Mouse (Mus musculus): ENCODE data around the gene Ces1a. TPM values are rescaled to one million over a fixed set of nuclear protein-coding genes. Genes with fewer than 3 reads are reported as not detected.
A peak's percentile ranks its signal among the peaks of the same experiment; 100 is the strongest.

The Ces1a gene
- polyA plus RNA-seq, 1 experiment, result not detected

GRCm38 (mm10) chr8:93040256-93040655 lies 7.7 kb downstream of the Ces1a start:
- TF ChIP-seq POLR2A (IDR thresholded peaks at IDR 0.05; ENCODE audit: low read depth, low read length), result no peak
- no peak for TF ChIP-seq CTCF (conservative IDR thresholded peaks at IDR 0.05; ENCODE audit: insufficient read depth, insufficient read length, low read depth, low read length)
- no peak for DNase-seq
- H3K4me1 ChIP-seq (ENCODE audit: control insufficient read depth, insufficient read depth, low read length), result no peaks in the 10 kb centered on the region
- no peaks in the 10 kb centered on the region for H3K36me3 ChIP-seq (ENCODE audit: control insufficient read depth, insufficient read depth, low read length)
- no peak overlapping the region for H3K4me3 ChIP-seq (ENCODE audit: insufficient read depth, low read depth, low read length)
- H3K27ac ChIP-seq (ENCODE audit: insufficient read depth, low read depth, low read length), result no peak overlapping the region
- 65% methylated on average over 2 of the region's 2 CpGs for WGBS
- no peaks in the 10 kb centered on the region for H3K27me3 ChIP-seq (replicated peaks; ENCODE audit: control insufficient read depth, insufficient read depth, low read length)

GRCm38 (mm10) chr8:93038831-93039230 lies 9.2 kb downstream of the Ces1a start:
- no peak overlapping the region for H3K27ac ChIP-seq (ENCODE audit: insufficient read depth, low read depth, low read length)
- no peak for DNase-seq
- H3K36me3 ChIP-seq (ENCODE audit: control insufficient read depth, insufficient read depth, low read length), result no peaks in the 10 kb centered on the region
- H3K4me3 ChIP-seq (ENCODE audit: insufficient read depth, low read depth, low read length), result no peak overlapping the region
- no peaks in the 10 kb centered on the region for H3K27me3 ChIP-seq (replicated peaks; ENCODE audit: control insufficient read depth, insufficient read depth, low read length)
- H3K4me1 ChIP-seq (ENCODE audit: control insufficient read depth, insufficient read depth, low read length), result no peaks in the 10 kb centered on the region
- TF ChIP-seq POLR2A (IDR thresholded peaks at IDR 0.05; ENCODE audit: low read depth, low read length) (no peak), CTCF (conservative IDR thresholded peaks at IDR 0.05; ENCODE audit: insufficient read depth, insufficient read length, low read depth, low read length) (no peak)
- WGBS, result 28% methylated on average over 2 of the region's 2 CpGs

DNA sequence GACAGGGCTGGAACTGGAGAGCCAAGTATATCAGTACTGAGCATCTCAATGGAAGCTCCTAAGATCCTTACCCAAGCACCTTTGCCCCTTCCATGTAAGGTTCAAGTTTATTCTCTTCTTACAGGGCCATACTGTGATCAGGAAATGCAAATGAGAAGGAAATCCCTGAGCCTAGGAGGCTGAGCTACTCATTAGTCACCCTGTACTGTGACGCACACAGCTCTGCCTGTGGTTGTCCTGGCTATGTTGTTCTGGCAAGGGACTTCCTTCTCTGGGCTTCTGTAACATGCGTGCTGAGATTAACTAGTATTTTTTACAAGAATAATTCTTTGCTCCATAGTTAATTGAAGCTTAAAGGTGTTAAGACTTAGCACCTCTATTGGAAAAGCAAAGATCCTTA lies 17.3 kb downstream of the Ces1a start:
- Histone ChIP-seq H3K4me3 (ENCODE audit: insufficient read depth, low read depth, low read length) (no peak overlapping the region), H3K4me1 (ENCODE audit: control insufficient read depth, insufficient read depth, low read length) (peaks cover 3% of the 10 kb centered on the region; the same call in 1 of the 2 replicates), H3K27ac (ENCODE audit: insufficient read depth, low read depth, low read length) (no peak overlapping the region), H3K36me3 (ENCODE audit: control insufficient read depth, insufficient read depth, low read length) (no peaks in the 10 kb centered on the region), H3K27me3 (replicated peaks; ENCODE audit: control insufficient read depth, insufficient read depth, low read length) (no peaks in the 10 kb centered on the region)
- 59% methylated on average over 2 of the region's 2 CpGs for WGBS
- TF ChIP-seq CTCF (conservative IDR thresholded peaks at IDR 0.05; ENCODE audit: insufficient read depth, insufficient read length, low read depth, low read length) (no peak), POLR2A (IDR thresholded peaks at IDR 0.05; ENCODE audit: low read depth, low read length) (no peak)
- DNase-seq, result no peak

- WGBS, result 63% methylated on average over 5 of the region's 5 CpGs
- Histone ChIP-seq H3K4me1 (ENCODE audit: control insufficient read depth, insufficient read depth, low read length) (no peaks in the 10 kb centered on the region), H3K4me3 (ENCODE audit: insufficient read depth, low read depth, low read length) (no peak overlapping the region), H3K36me3 (ENCODE audit: control insufficient read depth, insufficient read depth, low read length) (no peaks in the 10 kb centered on the region), H3K27me3 (replicated peaks; ENCODE audit: control insufficient read depth, insufficient read depth, low read length) (no peaks in the 10 kb centered on the region; the same call in 1 of the 2 replicates), H3K27ac (ENCODE audit: insufficient read depth, low read depth, low read length) (no peak overlapping the region)
- no peak for DNase-seq
- TF ChIP-seq POLR2A (IDR thresholded peaks at IDR 0.05; ENCODE audit: low read depth, low read length) (no peak), CTCF (conservative IDR thresholded peaks at IDR 0.05; ENCODE audit: insufficient read depth, insufficient read length, low read depth, low read length) (0 out of 2 replicates have a peak, but pooled peaks have one; percentile 4)
These were observed 26.3 kb downstream of the Ces1a start for GRCm38 (mm10) chr8:93021738-93022137.

GRCm38 (mm10) chr8:93014300-93014699 lies 33.7 kb downstream of the Ces1a start:
- H3K27ac ChIP-seq (ENCODE audit: insufficient read depth, low read depth, low read length), result no peak overlapping the region
- no peaks in the 10 kb centered on the region for H3K27me3 ChIP-seq (replicated peaks; ENCODE audit: control insufficient read depth, insufficient read depth, low read length)
- no peak for DNase-seq
- no peaks in the 10 kb centered on the region for H3K4me1 ChIP-seq (ENCODE audit: control insufficient read depth, insufficient read depth, low read length)
- H3K36me3 ChIP-seq (ENCODE audit: control insufficient read depth, insufficient read depth, low read length), result no peaks in the 10 kb centered on the region
- 74% methylated on average over 4 of the region's 4 CpGs for WGBS
- TF ChIP-seq POLR2A (IDR thresholded peaks at IDR 0.05; ENCODE audit: low read depth, low read length) (no peak), CTCF (conservative IDR thresholded peaks at IDR 0.05; ENCODE audit: insufficient read depth, insufficient read length, low read depth, low read length) (no peak)
- no peak overlapping the region for H3K4me3 ChIP-seq (ENCODE audit: insufficient read depth, low read depth, low read length)

DNA sequence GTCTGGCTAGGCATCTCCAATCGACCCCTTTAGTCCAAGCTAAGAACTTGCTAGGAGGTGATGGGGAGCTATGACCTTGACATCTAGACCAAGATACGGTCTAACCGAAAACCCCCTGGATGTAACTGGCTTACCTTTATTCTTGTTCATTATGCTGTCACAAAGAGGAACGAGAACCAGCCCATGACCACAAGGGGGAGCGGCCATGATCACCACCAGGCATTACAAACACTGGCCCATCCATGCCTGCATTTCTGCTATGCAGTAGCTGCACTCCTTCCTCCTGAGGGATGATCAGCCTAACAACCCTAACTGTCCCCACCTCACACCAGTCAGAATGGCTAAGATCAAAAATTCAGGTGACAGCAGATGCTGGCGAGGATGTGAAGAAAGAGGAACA lies 35.8 kb downstream of the Ces1a start:
- TF ChIP-seq CTCF (conservative IDR thresholded peaks at IDR 0.05; ENCODE audit: insufficient read depth, insufficient read length, low read depth, low read length) (peak; percentile 26; the same call in 1 of the 2 replicates), POLR2A (IDR thresholded peaks at IDR 0.05; ENCODE audit: low read depth, low read length) (no peak)
- Histone ChIP-seq H3K4me1 (ENCODE audit: control insufficient read depth, insufficient read depth, low read length) (no peaks in the 10 kb centered on the region), H3K27ac (ENCODE audit: insufficient read depth, low read depth, low read length) (no peak overlapping the region), H3K27me3 (replicated peaks; ENCODE audit: control insufficient read depth, insufficient read depth, low read length) (no peaks in the 10 kb centered on the region; the same call in 1 of the 2 replicates), H3K36me3 (ENCODE audit: control insufficient read depth, insufficient read depth, low read length) (no peaks in the 10 kb centered on the region), H3K4me3 (ENCODE audit: insufficient read depth, low read depth, low read length) (no peak overlapping the region)
- DNase-seq, result no peak
- WGBS, result 74% methylated on average over 6 of the region's 6 CpGs

GRCm38 (mm10) chr8:93011439-93011838 lies 36.6 kb downstream of the Ces1a start:
- H3K4me3 ChIP-seq (ENCODE audit: insufficient read depth, low read depth, low read length), result no peak overlapping the region
- no peaks in the 10 kb centered on the region for H3K36me3 ChIP-seq (ENCODE audit: control insufficient read depth, insufficient read depth, low read length)
- TF ChIP-seq POLR2A (IDR thresholded peaks at IDR 0.05; ENCODE audit: low read depth, low read length), result no peak
- peak; percentile 95 for TF ChIP-seq CTCF (conservative IDR thresholded peaks at IDR 0.05; ENCODE audit: insufficient read depth, insufficient read length, low read depth, low read length)
- H3K27ac ChIP-seq (ENCODE audit: insufficient read depth, low read depth, low read length), result no peak overlapping the region
- H3K27me3 ChIP-seq (replicated peaks; ENCODE audit: control insufficient read depth, insufficient read depth, low read length), result no peaks in the 10 kb centered on the region; the same call in 1 of the 2 replicates
- no peaks in the 10 kb centered on the region for H3K4me1 ChIP-seq (ENCODE audit: control insufficient read depth, insufficient read depth, low read length)
- 7% methylated on average over 9 of the region's 9 CpGs for WGBS
- peak; percentile 76 for DNase-seq
